Mouse (Mus musculus): ENCODE measurements around the gene Mpc1. TPM values are rescaled to one million over a fixed set of nuclear protein-coding genes. Genes with fewer than 3 reads are reported as not detected.

Gene Mpc1
- polyA plus RNA-seq, 1 experiment from 2014 or later = 228 TPM

DNA sequence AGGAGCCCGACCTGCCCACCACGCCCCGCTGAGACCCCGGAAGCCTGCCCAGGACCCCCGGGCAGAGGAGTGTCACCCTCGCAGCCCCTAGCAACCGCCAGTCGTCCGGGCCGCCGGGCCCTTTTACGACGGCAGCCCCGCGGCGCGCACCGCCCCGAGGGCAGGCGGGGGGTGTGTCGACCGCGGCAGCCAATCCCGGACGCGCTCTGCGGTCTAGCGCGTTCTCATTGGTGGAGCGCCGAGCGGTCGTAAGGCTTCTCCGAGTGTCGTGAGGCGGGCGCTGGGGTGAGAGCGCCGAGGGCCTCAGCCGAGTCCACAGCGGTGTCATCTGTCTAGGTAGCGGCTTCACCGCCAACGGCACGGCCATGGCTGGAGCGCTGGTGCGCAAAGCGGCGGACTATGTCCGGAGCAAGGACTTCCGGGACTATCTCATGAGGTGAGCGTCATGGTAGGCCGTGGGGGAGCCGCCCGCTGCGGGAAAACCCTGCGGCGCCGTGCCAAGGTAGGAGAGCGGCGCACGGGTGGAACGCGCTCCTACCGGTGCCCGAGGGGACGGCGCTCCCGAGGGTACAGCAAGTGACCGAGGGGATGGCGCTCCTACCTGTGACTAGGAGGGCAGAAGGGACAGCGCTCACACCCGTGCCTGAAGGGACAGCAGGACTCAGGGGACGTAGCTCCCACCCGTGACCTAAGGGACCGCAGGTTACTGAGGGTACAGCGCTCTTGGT lies 986 bp downstream of the Mpc1 start:
- peak overlapping the region; percentile 73 for H3K27ac ChIP-seq
- H3K4me3 ChIP-seq = peak overlapping the region; percentile 82
- H3K4me2 ChIP-seq = peak overlapping the region; percentile 100
- H3K9me3 ChIP-seq (replicated peaks) = no peaks in the 10 kb centered on the region
- 0% methylated on average over 76 of the region's 77 CpGs for WGBS
- H3K4me1 ChIP-seq = peaks cover 19% of the 10 kb centered on the region
- peak; percentile 99 for ATAC-seq
- peak overlapping the region; percentile 85 for H3K9ac ChIP-seq
- no peaks in the 10 kb centered on the region for H3K27me3 ChIP-seq
- H3K36me3 ChIP-seq (ENCODE audit: poor library complexity, severe bottlenecking) = no peaks in the 10 kb centered on the region

GRCm38 (mm10) chr17:8284254-8284661 lies 1.6 kb downstream of the Mpc1 start:
- no peak overlapping the region for H3K27ac ChIP-seq
- H3K4me2 ChIP-seq = peak overlapping the region; percentile 100
- H3K36me3 ChIP-seq (ENCODE audit: poor library complexity, severe bottlenecking) = no peaks in the 10 kb centered on the region
- peak overlapping the region; percentile 85 for H3K9ac ChIP-seq
- WGBS = under 1% methylated on average over 32 of the region's 32 CpGs
- peak overlapping the region; percentile 82 for H3K4me3 ChIP-seq
- no peaks in the 10 kb centered on the region for H3K9me3 ChIP-seq (replicated peaks)
- ATAC-seq = no peak; the same call in 1 of the 2 replicates
- H3K4me1 ChIP-seq = peaks cover 19% of the 10 kb centered on the region
- no peaks in the 10 kb centered on the region for H3K27me3 ChIP-seq

DNA sequence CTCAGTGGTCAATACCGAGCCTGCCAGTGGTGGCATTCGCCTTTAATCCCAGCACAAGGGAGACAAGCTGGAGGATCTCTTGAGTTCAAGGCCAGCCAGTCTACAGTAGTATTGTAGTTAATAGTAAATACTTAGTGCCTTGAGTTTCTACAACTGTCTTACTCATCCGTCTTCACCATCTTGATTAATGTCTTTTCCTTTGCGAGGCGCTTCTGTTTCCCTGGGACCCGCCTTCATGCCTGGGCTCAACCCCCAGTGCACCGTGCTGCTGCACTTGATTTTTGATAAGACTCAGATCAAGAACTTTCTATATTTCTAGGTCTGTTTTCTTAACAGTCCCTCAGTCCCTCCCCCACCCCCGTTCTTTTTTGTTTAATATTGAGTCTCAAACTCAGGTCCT lies 2.4 kb downstream of the Mpc1 start:
- Histone ChIP-seq H3K4me3 (peak overlapping the region; percentile 82), H3K4me2 (peak overlapping the region; percentile 100), H3K9me3 (replicated peaks) (no peaks in the 10 kb centered on the region), H3K4me1 (peaks cover 19% of the 10 kb centered on the region), H3K36me3 (ENCODE audit: poor library complexity, severe bottlenecking) (peaks cover 7% of the 10 kb centered on the region; the same call in 1 of the 2 replicates), H3K27me3 (no peaks in the 10 kb centered on the region), H3K9ac (no peak overlapping the region; the same call in 1 of the 2 replicates), H3K27ac (no peak overlapping the region)
- no peak for ATAC-seq
- 44% methylated on average over 8 of the region's 8 CpGs for whole genome bisulfite sequencing

DNA sequence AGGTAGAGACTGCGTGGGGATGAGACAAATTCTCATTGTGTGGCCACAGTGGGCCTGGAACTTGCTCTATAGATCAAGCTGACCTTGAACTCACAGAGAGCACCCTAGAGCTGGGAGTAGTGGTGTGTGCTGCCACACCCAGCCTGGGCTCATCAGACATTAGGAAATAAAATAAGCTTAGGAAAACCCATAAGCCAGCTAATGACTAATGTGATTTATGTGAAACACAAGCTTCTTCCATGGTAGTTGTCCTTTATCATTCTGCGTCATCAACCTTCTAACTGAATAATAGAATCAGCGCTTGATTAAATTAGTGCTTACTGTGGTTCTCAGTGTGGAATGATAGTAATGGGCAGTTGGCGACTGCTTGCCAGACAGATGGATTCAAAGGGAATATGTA lies 4.3 kb downstream of the Mpc1 start:
- no peak overlapping the region for H3K27ac ChIP-seq
- H3K27me3 ChIP-seq = no peaks in the 10 kb centered on the region
- WGBS = 87% methylated on average over 4 of the region's 4 CpGs
- H3K4me2 ChIP-seq = no peak overlapping the region
- H3K9ac ChIP-seq = no peak overlapping the region
- peaks cover 19% of the 10 kb centered on the region for H3K4me1 ChIP-seq
- ATAC-seq = no peak
- H3K36me3 ChIP-seq (ENCODE audit: poor library complexity, severe bottlenecking) = peaks cover 7% of the 10 kb centered on the region; the same call in 1 of the 2 replicates
- no peaks in the 10 kb centered on the region for H3K9me3 ChIP-seq (replicated peaks)
- H3K4me3 ChIP-seq = no peak overlapping the region

DNA sequence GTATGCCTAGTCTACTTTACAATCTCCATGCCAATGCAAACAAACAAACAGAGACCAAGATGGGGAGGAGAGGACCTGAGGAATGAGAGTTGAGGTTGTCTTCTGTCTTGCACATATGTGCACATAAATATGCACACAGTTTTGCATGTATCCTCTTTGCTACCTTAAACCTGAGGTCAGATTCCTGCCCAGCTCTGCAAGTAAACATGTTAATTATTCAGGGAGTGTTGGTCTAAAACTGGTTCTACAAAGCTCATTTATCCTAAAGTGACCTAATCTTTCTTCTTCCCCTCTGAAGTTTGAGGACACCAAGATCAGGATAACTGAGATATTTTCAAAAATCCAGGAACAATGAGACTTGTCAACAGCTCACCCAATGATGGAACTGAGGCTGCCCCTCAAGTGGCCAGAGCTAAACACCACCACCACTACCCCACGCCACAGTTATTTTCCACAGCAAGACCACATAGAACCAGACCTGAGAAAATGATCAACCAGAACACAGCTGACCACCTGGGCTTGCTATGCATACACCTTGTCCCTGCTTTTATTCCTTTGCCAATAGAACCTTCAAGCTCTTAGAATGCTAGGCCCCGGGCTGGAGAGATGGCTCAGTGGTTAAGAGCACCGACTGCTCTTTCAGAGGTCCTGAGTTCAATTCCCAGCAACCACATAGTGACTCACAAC lies 7.4 kb downstream of the Mpc1 start:
- no peak overlapping the region for H3K4me3 ChIP-seq
- 95% methylated on average over 3 of the region's 3 CpGs for WGBS
- ATAC-seq = no peak
- H3K36me3 ChIP-seq (ENCODE audit: poor library complexity, severe bottlenecking) = peaks cover 7% of the 10 kb centered on the region; the same call in 1 of the 2 replicates
- no peak overlapping the region for H3K4me2 ChIP-seq
- H3K9me3 ChIP-seq (replicated peaks) = no peaks in the 10 kb centered on the region
- peaks cover 4% of the 10 kb centered on the region for H3K4me1 ChIP-seq
- no peaks in the 10 kb centered on the region for H3K27me3 ChIP-seq
- no peak overlapping the region for H3K9ac ChIP-seq
- no peak overlapping the region for H3K27ac ChIP-seq

DNA sequence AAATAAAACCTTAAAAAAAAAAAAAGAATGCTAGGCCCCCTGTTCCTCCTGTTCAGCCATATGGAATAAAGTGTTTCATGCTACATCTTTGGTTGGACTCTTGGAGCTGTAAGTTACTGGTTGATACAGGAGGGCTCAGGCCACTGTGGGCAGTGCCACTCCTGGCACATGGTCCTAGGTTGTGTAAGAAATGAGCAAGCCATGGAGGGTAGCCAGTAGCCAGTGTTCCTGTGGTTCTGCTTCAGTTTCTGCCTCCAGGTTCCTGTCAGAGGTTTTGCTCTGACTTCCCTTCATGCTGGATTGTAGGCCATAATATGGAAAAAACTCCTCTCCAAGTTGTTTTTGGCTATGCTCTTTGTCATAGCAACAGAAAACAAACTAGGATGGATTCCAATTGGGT lies 8.0 kb downstream of the Mpc1 start:
- Histone ChIP-seq H3K4me1 (no peaks in the 10 kb centered on the region), H3K36me3 (ENCODE audit: poor library complexity, severe bottlenecking) (peaks cover 11% of the 10 kb centered on the region; the same call in 1 of the 2 replicates)
- no peak for ATAC-seq

GRCm38 (mm10) chr17:8295825-8296224 lies 13.1 kb downstream of the Mpc1 start:
- Histone ChIP-seq H3K27ac (no peak overlapping the region), H3K27me3 (no peaks in the 10 kb centered on the region), H3K9ac (no peak overlapping the region), H3K4me3 (no peak overlapping the region), H3K9me3 (replicated peaks) (no peaks in the 10 kb centered on the region), H3K36me3 (ENCODE audit: poor library complexity, severe bottlenecking) (peaks cover 15% of the 10 kb centered on the region), H3K4me1 (no peaks in the 10 kb centered on the region), H3K4me2 (no peak overlapping the region)
- no peak for ATAC-seq

More for the DNA sequence above, 8.0 kb downstream of the Mpc1 start:
- Histone ChIP-seq H3K27me3 (no peaks in the 10 kb centered on the region), H3K9ac (no peak overlapping the region), H3K9me3 (replicated peaks) (no peaks in the 10 kb centered on the region), H3K4me2 (no peak overlapping the region), H3K4me3 (no peak overlapping the region), H3K27ac (no peak overlapping the region)

DNA sequence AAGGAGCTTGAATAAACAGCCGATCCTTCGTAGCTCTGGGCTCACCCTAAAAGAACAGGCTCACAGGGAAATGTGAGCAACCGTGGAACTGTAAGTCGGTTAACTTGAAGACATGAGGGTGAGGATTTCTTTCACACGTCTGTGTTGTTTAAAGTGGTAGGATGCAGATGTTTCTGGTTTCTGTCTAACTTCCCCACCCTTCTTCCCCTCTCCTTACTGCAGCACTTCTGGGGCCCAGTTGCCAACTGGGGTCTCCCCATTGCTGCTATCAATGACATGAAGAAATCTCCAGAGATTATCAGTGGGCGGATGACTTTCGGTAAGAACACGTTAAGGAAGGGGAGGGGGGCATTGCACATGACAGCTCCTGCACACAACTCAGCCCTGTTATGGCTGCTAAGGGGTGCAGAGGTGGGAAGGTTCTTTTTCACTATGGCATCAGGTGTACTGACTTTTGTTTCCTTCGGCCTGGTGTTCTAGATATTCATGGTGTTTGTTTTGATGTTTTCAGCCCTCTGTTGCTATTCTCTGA lies 13.7 kb downstream of the Mpc1 start:
- no peaks in the 10 kb centered on the region for H3K4me1 ChIP-seq
- H3K27me3 ChIP-seq = no peaks in the 10 kb centered on the region
- H3K4me3 ChIP-seq = no peak overlapping the region
- WGBS = 89% methylated on average over 9 of the region's 9 CpGs
- H3K9ac ChIP-seq = no peak overlapping the region
- no peak overlapping the region for H3K4me2 ChIP-seq
- no peak for ATAC-seq
- peaks cover 15% of the 10 kb centered on the region for H3K36me3 ChIP-seq (ENCODE audit: poor library complexity, severe bottlenecking)
- no peak overlapping the region for H3K27ac ChIP-seq
- no peaks in the 10 kb centered on the region for H3K9me3 ChIP-seq (replicated peaks)

DNA sequence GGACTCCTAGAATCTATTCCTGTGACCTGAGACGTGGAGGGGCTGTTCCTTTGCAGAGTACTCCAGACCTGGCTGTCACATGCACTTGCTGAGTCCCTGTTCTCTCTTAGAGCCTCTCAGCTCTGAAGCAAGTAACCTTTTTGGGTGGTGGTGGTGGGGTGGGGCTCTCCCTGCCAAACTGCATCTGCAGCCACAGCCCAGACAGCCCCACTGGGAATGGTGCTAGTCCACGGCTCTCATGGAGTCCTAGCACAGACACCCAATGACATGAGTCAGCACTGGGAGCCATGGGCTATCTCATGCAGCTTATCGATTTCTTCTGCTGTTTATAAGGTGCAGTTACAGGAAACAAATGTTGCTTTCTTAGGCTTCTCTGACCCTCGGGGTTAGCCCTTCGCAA lies 15.0 kb downstream of the Mpc1 start:
- Histone ChIP-seq H3K27ac (no peak overlapping the region), H3K4me2 (no peak overlapping the region), H3K4me3 (no peak overlapping the region), H3K36me3 (ENCODE audit: poor library complexity, severe bottlenecking) (peaks cover 15% of the 10 kb centered on the region), H3K4me1 (no peaks in the 10 kb centered on the region), H3K9ac (no peak overlapping the region), H3K9me3 (replicated peaks) (no peaks in the 10 kb centered on the region), H3K27me3 (no peaks in the 10 kb centered on the region)
- 83% methylated on average over 5 of the region's 5 CpGs for WGBS
- ATAC-seq = no peak

GRCm38 (mm10) chr17:8298281-8298680 lies 15.6 kb downstream of the Mpc1 start:
- H3K4me3 ChIP-seq = no peak overlapping the region
- H3K4me2 ChIP-seq = no peak overlapping the region
- H3K4me1 ChIP-seq = no peaks in the 10 kb centered on the region
- no peaks in the 10 kb centered on the region for H3K27me3 ChIP-seq
- H3K27ac ChIP-seq = no peak overlapping the region
- H3K36me3 ChIP-seq (ENCODE audit: poor library complexity, severe bottlenecking) = peaks cover 15% of the 10 kb centered on the region
- WGBS = 87% methylated on average over 2 of the region's 2 CpGs
- H3K9ac ChIP-seq = no peak overlapping the region
- no peaks in the 10 kb centered on the region for H3K9me3 ChIP-seq (replicated peaks)
- ATAC-seq = no peak

- ATAC-seq = no peak
- Histone ChIP-seq H3K4me2 (no peak overlapping the region), H3K4me1 (no peaks in the 10 kb centered on the region), H3K9ac (no peak overlapping the region), H3K27ac (no peak overlapping the region), H3K4me3 (no peak overlapping the region), H3K27me3 (no peaks in the 10 kb centered on the region), H3K36me3 (ENCODE audit: poor library complexity, severe bottlenecking) (peaks cover 15% of the 10 kb centered on the region), H3K9me3 (replicated peaks) (no peaks in the 10 kb centered on the region)
Measured at GRCm38 (mm10) chr17:8299524-8299923, 16.8 kb downstream of the Mpc1 start.

GRCm38 (mm10) chr17:8301515-8301914 lies 18.8 kb downstream of the Mpc1 start:
- peaks cover 11% of the 10 kb centered on the region for H3K36me3 ChIP-seq (ENCODE audit: poor library complexity, severe bottlenecking)
- WGBS = 79% methylated on average over 4 of the region's 4 CpGs
- no peak overlapping the region for H3K27ac ChIP-seq
- H3K4me2 ChIP-seq = no peak overlapping the region
- H3K27me3 ChIP-seq = no peaks in the 10 kb centered on the region
- H3K9ac ChIP-seq = no peak overlapping the region
- H3K4me1 ChIP-seq = no peaks in the 10 kb centered on the region
- no peak overlapping the region for H3K4me3 ChIP-seq
- ATAC-seq = no peak
- H3K9me3 ChIP-seq (replicated peaks) = no peaks in the 10 kb centered on the region

Data from forebrain, embryonic 13.5 days (tissue).